Mouse (Mus musculus) heart, embryonic 14.5 days (tissue): Measurements from ENCODE around the gene Wtip. TPM values are rescaled to one million over a fixed set of nuclear protein-coding genes. Genes with fewer than 3 reads are reported as not detected.

Source experiments
- ATAC-seq: fragments of 200-750 bp; cut with Nextera tagmentation; 2 replicates; pipeline ENCODE4 v1.8.0; 2017; ENCODE audit warnings: low read depth, moderate TSS enrichment; ENCODE audit not compliant: insufficient number of reproducible peaks, insufficient read depth, low FRiP score
- H3K27ac ChIP-seq, 2 experiments: fragments of 200-500 bp in 1 of 2; fragments of 300-500 bp in 1 of 2; sonication (generic) in 1 of 2; replicated peaks in 1 of 2; 2 replicates each; pipeline ENCODE4 v1.5.1; 2012 to 2014; ENCODE audit warnings: low read depth in 2 of 2, low read length in 2 of 2, control low read depth in 1 of 2, mild to moderate bottlenecking in 1 of 2, mixed read lengths in 1 of 2; ENCODE audit not compliant: control insufficient read depth in 1 of 2, insufficient read depth in 1 of 2
- H3K27me3 ChIP-seq: fragments of 300-500 bp; sonication (generic); 2 replicates; pipeline ENCODE4 v1.6.1; 2014; ENCODE audit warnings: mild to moderate bottlenecking, low read length, control low read depth; ENCODE audit not compliant: control insufficient read depth, insufficient read depth
- H3K36me3 ChIP-seq: fragments of 300-500 bp; sonication (generic); 2 replicates; pipeline ENCODE4 v1.6.1; 2014; ENCODE audit warnings: mild to moderate bottlenecking, control low read depth, low read length, mixed read lengths; ENCODE audit not compliant: control insufficient read depth, insufficient read depth
- H3K4me1 ChIP-seq, 2 experiments: fragments of 200-500 bp in 1 of 2; fragments of 300-500 bp in 1 of 2; sonication (generic) in 1 of 2; 2 replicates each; pipeline ENCODE4 v1.6.1; 2012 to 2014; ENCODE audit warnings: low read length in 2 of 2, control low read depth in 1 of 2, mixed read lengths in 1 of 2; ENCODE audit not compliant: control insufficient read depth in 2 of 2, insufficient read depth in 2 of 2
- H3K4me2 ChIP-seq: fragments of 300-500 bp; sonication (generic); 2 replicates; pipeline ENCODE4 v1.6.1; 2014; ENCODE audit warnings: mild to moderate bottlenecking, low read length
- H3K4me3 ChIP-seq, 2 experiments: fragments of 200-500 bp in 1 of 2; fragments of 300-500 bp in 1 of 2; sonication (generic) in 1 of 2; 2 replicates each; pipeline ENCODE4 v1.5.1; 2012 to 2014; ENCODE audit warnings: low read length in 2 of 2, mild to moderate bottlenecking in 2 of 2, control low read depth in 1 of 2, low read depth in 1 of 2, moderate library complexity in 1 of 2; ENCODE audit not compliant: control insufficient read depth in 1 of 2, insufficient read depth in 1 of 2
- H3K9ac ChIP-seq: fragments of 300-500 bp; sonication (generic); 2 replicates; pipeline ENCODE4 v1.6.1; 2014; ENCODE audit warnings: mild to moderate bottlenecking, low read length
- H3K9me3 ChIP-seq: fragments of 300-500 bp; sonication (generic); 2 replicates; pipeline ENCODE4 v1.6.1; 2016; ENCODE audit warnings: low read length, control low read depth; ENCODE audit not compliant: control insufficient read depth
- WGBS: fragments of 180-500 bp; shearing (Covaris S2); extraction: QIAGEN DNeasy Blood & Tissue Kit; methylation state at CpG from one replicate; pipeline ENCODE4 v1.1.7; 2014; 5-methylcytosine and 5-hydroxymethylcytosine counted together
- polyA plus RNA-seq: library from polyadenylated mRNA; unstranded; fragments of >200 nt; fragmentation: Nextera tagmentation; extraction: Ambion mirVana; gene quantifications from 2 replicates; pipeline ENCODE4 v1.2.1, GENCODE M21; 2014

Wtip gene
- polyA plus RNA-seq, 1 experiment from 2014 or later = 6.6 TPM

GRCm38 (mm10) chr7:34165999-34166398, 32.9 kb upstream of the Wtip start:
- Histone ChIP-seq H3K4me1 (peaks cover 0 to 9% of the 10 kb centered on the region in 2 experiments; a peak in 2 of 4 replicates), H3K27me3 (no peaks in the 10 kb centered on the region), H3K4me3 (no peak overlapping the region), H3K9ac (no peak overlapping the region), H3K4me2 (no peak overlapping the region), H3K27ac (no peak overlapping the region), H3K36me3 (peaks cover 46% of the 10 kb centered on the region), H3K9me3 (no peaks in the 10 kb centered on the region)
- 82% methylated on average over 3 of the region's 3 CpGs for WGBS
- ATAC-seq = no peak

GRCm38 (mm10) chr7:34164671-34165070, 31.6 kb upstream of the Wtip start:
- H3K36me3 ChIP-seq = peaks cover 59% of the 10 kb centered on the region
- no peak overlapping the region for H3K4me3 ChIP-seq
- WGBS = 93% methylated on average over 7 of the region's 7 CpGs

GRCm38 (mm10) chr7:34159167-34159566, 26.1 kb upstream of the Wtip start:
- 92% methylated on average over 3 of the region's 3 CpGs for WGBS
- ATAC-seq = no peak
- Histone ChIP-seq H3K9ac (no peak overlapping the region), H3K36me3 (peaks cover 98% of the 10 kb centered on the region), H3K4me1 (no peaks in the 10 kb centered on the region), H3K4me2 (no peak overlapping the region), H3K27me3 (no peaks in the 10 kb centered on the region), H3K4me3 (no peak overlapping the region), H3K9me3 (no peaks in the 10 kb centered on the region), H3K27ac (no peak overlapping the region)

More at GRCm38 (mm10) chr7:34164671-34165070, 31.6 kb upstream of the Wtip start:
- no peak for ATAC-seq
- Histone ChIP-seq H3K9me3 (no peaks in the 10 kb centered on the region), H3K27ac (no peak overlapping the region), H3K4me1 (peaks cover 0 to 9% of the 10 kb centered on the region in 2 experiments; a peak in 2 of 4 replicates), H3K9ac (no peak overlapping the region), H3K27me3 (no peaks in the 10 kb centered on the region), H3K4me2 (no peak overlapping the region)

DNA sequence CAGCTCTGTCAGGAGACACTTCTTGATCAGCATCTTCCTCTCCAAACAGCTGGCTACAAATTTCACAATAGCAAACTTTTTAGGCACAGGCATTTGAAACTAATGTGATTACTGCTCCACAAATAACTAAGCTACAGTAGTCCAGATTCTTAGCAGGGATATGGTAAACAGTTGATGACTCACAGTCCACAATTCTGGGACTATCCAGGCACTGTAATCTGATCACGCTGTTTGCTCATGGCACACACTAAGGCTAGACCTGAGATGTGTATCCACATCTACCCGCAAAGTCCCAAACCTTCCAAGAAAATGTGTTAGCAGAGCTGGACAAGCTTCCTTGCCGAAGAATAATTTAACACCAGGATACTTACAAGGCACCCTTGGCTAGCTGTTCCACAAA, 24.9 kb upstream of the Wtip start:
- ATAC-seq = no peak

GRCm38 (mm10) chr7:34147193-34147592, 14.1 kb upstream of the Wtip start:
- H3K4me1 ChIP-seq = no peaks in the 10 kb centered on the region
- no peak for ATAC-seq
- H3K9ac ChIP-seq = no peak overlapping the region
- H3K9me3 ChIP-seq = peaks cover 3% of the 10 kb centered on the region; the same call in 1 of the 2 replicates
- WGBS = 51% methylated on average over 4 of the region's 4 CpGs
- no peak overlapping the region for H3K4me3 ChIP-seq
- no peak overlapping the region for H3K4me2 ChIP-seq
- H3K36me3 ChIP-seq = peaks cover 100% of the 10 kb centered on the region
- H3K27me3 ChIP-seq = no peaks in the 10 kb centered on the region
- no peak overlapping the region for H3K27ac ChIP-seq

More for the DNA sequence above, 24.9 kb upstream of the Wtip start:
- Histone ChIP-seq H3K9ac (no peak overlapping the region), H3K36me3 (peaks cover 99% of the 10 kb centered on the region), H3K4me2 (no peak overlapping the region), H3K4me3 (no peak overlapping the region), H3K27me3 (no peaks in the 10 kb centered on the region), H3K9me3 (no peaks in the 10 kb centered on the region), H3K27ac (no peak overlapping the region), H3K4me1 (no peaks in the 10 kb centered on the region)
- 96% methylated on average over 3 of the region's 3 CpGs for WGBS

DNA sequence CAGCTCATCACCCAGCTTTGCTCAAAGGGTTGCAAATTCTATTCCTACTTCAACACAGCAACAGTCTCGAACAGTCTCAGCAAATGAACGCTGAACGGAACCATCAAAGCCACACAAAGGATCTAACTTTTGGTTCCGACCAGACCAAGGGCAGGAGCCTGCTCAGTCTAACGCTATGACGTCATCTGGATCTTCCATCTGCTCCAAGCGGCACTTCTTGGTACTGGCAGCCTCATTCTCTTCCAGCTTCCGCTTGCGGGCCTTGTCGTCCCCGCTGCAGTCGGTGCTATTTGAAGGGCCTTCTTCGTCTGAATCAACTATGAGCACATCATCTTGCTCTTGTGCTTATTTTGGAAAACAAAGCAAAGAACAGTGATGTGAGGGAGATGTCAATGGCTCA, 8.1 kb upstream of the Wtip start:
- Histone ChIP-seq H3K36me3 (peaks cover 63% of the 10 kb centered on the region), H3K9me3 (no peaks in the 10 kb centered on the region), H3K4me3 (no peak overlapping the region), H3K27me3 (no peaks in the 10 kb centered on the region), H3K4me2 (no peak overlapping the region), H3K9ac (no peak overlapping the region), H3K27ac (no peak overlapping the region), H3K4me1 (no peaks in the 10 kb centered on the region)
- WGBS = 92% methylated on average over 13 of the region's 13 CpGs
- ATAC-seq = no peak

- ATAC-seq = no peak
- H3K36me3 ChIP-seq = peaks cover 47% of the 10 kb centered on the region
- H3K9me3 ChIP-seq = no peaks in the 10 kb centered on the region
- H3K4me1 ChIP-seq = no peaks in the 10 kb centered on the region
- H3K4me3 ChIP-seq = no peak overlapping the region
- H3K27me3 ChIP-seq = no peaks in the 10 kb centered on the region
- H3K9ac ChIP-seq = no peak overlapping the region
- no peak overlapping the region for H3K4me2 ChIP-seq
- no peak overlapping the region for H3K27ac ChIP-seq
- 91% methylated on average over 6 of the region's 6 CpGs for WGBS
Measured at GRCm38 (mm10) chr7:34139493-34139892, 6.4 kb upstream of the Wtip start.

GRCm38 (mm10) chr7:34134336-34134735, 1.3 kb upstream of the Wtip start:
- H3K27ac ChIP-seq = no peak overlapping the region
- no peaks in the 10 kb centered on the region for H3K36me3 ChIP-seq
- H3K9ac ChIP-seq = no peak overlapping the region
- no peaks in the 10 kb centered on the region for H3K27me3 ChIP-seq
- no peak for ATAC-seq
- no peaks in the 10 kb centered on the region for H3K9me3 ChIP-seq
- H3K4me2 ChIP-seq = no peak overlapping the region
- WGBS = 94% methylated on average over 2 of the region's 2 CpGs
- no peak overlapping the region for H3K4me3 ChIP-seq
- peaks cover 8 to 24% of the 10 kb centered on the region in 2 experiments for H3K4me1 ChIP-seq
